Mouse (Mus musculus): ENCODE data around the gene Arsg.

Gene Arsg

DNA sequence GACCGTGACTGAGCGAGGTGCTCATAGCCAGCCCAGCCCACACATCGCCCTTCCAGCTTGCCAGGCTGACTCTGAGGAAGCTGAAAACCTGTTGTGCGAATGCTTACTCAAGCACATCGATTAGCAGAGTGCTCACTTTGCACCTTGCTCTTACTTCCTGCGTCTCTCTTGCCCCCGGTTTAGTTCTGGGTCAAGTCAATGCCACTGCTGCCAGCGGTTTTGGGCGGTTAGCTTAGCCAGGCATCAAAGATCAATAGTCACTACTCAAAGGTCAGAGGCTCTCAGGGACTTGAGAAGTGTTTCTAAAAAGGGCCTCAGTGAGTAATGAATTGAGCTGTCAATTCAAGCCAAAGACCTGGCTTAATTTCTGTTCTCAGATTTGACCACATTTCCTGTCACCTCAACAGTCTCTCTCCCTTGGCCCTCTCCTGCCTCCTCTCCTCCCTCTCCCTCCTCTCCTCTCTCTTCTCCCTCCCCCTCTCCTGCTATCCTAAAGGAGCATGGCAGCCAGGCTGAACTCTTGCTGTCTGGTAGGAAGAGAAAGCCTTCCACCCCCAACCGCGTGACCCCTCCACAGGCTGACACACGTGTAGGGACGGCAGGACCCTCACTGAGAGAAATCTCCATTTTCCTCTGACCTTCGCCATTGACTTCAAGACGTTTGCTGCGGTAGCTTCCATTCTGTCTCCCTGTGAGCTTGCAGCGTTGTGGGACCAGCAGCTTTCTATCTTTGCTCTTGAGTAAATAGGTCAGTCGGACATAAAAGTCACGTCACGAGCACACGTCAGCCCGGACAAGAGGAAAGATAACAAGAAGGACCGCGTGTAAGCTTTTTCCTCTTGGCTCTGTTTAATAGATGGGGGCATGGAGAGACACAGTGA is 22.0 kb downstream of the Arsg start:
- no peak for DNase-seq (ENCODE audit: low read depth, low spot score)

GRCm38 (mm10) chr11:109495771-109496474 is 22.7 kb downstream of the Arsg start:
- DNase-seq (ENCODE audit: low read depth, low spot score) = no peak

- no peak for DNase-seq (ENCODE audit: low read depth, low spot score)
These were observed 23.4 kb downstream of the Arsg start for GRCm38 (mm10) chr11:109496475-109496993.

DNA sequence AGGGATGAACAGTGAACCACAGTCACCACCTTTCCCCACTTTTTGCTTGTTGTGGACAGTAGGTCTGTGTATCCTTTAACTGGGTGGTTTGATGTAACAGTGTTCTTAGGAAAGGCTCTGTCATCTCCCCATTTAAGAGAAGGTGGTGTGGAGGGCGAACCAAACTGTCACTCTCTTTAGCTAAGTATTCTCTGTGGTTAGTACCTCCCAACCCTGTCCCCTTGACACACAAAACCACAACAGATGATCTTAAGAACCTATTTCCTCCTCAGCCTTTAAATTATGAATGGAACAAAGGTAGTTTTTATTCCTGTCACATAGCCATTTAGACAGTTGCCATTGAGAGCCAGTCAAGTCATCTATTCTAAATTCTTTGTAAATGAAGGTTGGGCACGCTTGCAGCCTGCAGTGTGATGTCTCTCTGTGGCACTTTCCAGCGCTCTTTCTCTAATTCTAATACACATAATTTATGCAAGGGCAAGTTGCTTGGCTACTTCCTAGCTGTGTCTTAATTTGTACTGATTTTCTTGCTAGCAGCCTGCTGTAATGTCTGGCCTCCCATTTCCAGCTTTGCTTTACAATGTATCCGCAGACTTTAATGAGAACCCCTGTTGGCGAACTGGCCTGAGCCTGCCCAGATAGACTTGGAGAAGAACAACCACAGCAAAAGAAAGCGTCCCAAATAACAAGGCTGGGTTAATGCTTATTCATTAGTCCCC is 24.0 kb downstream of the Arsg start:
- no peak for DNase-seq (ENCODE audit: low read depth, low spot score)

DNA sequence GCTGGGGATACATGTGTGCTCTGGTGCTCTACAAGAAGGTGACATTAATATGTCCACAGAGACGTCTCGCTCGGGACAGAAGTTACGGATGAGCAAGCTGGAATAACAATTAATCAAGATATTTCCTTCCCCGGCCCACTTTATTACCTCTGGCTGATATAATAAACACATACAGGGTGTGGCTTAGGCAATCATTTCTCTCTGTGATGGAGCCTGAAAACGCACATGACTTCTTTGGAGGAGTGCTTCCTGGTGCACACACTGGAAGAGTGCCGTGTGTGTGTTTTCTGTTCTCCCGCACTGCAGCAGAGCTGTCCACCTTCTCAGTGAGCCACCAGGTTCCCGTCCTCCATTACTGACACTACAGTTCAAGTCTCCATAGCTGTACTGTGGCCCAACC is 24.8 kb downstream of the Arsg start:
- no peak for DNase-seq (ENCODE audit: low read depth, low spot score)

DNA sequence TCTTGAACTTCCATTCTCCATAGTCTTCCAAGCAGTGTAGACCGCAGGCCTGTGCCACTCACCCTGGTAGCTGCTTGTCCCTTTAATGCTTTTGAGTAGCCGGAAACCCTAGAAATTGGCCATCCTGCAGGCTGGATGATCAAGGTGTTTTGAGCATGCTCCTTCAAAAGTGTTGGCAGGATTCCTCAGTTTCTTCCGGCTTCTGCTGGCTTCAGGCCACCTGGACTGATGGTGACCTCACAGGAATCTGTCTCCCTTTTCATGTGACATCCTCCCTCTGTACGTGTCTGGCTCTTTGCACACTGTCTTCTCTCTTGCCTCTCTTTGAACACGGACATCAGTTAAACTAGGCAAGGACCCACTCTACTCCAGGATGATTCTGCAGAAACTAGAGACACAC is 27.0 kb downstream of the Arsg start:
- no peak for DNase-seq (ENCODE audit: low read depth, low spot score)

GRCm38 (mm10) chr11:109504977-109505376 is 31.8 kb downstream of the Arsg start:
- no peak for DNase-seq (ENCODE audit: low read depth, low spot score)

DNA sequence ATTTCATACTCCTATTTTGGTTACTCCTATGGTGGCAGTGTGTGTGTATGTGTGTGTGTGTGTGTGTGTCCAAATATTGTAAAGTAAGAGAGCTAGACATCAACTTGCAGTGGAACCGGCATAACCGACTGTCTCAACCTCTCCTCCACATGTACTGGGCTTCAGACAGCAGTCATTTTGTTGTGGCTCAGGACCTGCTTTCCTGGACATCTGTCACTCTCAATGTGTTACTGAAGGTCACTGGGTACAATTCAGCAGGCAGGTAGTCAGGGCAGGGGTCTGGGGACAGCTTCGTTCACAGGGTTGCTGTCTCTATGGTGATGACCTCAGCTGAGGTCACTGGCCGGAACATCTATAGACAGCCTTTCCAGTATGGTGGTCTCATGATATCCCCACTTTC is 32.6 kb downstream of the Arsg start:
- no peak for DNase-seq (ENCODE audit: low read depth, low spot score)

GRCm38 (mm10) chr11:109507068-109507467 is 33.9 kb downstream of the Arsg start:
- no peak for DNase-seq (ENCODE audit: low read depth, low spot score)

- no peak for DNase-seq (ENCODE audit: low read depth, low spot score)
These were observed 40.0 kb downstream of the Arsg start for GRCm38 (mm10) chr11:109512995-109513675.

DNA sequence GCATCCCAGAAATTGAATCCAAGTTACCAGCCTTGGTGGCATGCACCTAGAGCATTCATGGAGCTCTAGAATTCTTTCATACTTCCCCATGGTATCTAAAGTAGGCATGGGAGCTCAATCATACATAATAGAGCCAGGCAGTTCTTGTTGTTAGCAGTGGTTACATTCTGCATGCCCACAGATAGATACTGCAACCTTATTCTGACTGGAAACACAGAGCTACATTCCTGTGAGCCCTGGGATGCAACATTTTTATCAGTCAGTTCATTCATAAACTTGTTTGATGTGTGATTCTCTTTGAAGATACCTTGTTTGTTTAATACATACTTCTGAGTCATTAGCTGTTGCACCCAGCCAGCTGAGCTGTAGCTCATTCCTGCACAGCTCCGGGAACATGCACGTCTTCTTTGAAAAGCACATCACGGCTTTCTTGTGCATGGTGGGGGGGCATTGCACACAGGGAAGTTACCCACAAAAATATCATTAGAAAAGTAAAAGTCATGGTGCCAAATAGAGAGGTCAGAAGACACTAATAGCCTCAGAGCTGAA is 41.0 kb downstream of the Arsg start:
- no peak for DNase-seq (ENCODE audit: low read depth, low spot score)

- no peak for DNase-seq (ENCODE audit: low read depth, low spot score)
These were observed 44.2 kb downstream of the Arsg start for GRCm38 (mm10) chr11:109517330-109517729.

- no peak for DNase-seq (ENCODE audit: low read depth, low spot score)
These were observed 44.6 kb downstream of the Arsg start for GRCm38 (mm10) chr11:109517816-109518215.

DNA sequence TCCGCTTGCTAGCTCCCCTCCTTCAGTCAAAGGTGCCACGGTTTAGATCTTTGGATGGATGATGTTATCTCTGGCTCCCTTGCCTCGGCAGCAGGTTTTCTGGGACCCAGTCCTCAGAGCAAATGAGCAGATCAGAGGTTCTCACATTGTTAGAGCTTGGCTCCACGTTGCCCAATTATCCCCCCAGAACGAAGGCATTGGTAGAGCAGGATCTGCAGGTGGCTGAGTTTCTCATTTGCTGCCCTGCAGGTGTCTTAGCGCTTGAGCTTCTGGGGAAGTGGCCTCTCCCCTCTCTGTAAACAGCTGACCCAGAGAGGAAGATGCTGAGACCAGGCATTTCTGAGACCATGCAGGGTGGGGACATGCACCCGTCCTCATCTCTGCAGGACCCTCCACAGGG is 47.8 kb downstream of the Arsg start:
- no peak for DNase-seq (ENCODE audit: low read depth, low spot score)

GRCm38 (mm10) chr11:109524869-109525268 is 51.7 kb downstream of the Arsg start:
- no peak for DNase-seq (ENCODE audit: low read depth, low spot score)

DNA sequence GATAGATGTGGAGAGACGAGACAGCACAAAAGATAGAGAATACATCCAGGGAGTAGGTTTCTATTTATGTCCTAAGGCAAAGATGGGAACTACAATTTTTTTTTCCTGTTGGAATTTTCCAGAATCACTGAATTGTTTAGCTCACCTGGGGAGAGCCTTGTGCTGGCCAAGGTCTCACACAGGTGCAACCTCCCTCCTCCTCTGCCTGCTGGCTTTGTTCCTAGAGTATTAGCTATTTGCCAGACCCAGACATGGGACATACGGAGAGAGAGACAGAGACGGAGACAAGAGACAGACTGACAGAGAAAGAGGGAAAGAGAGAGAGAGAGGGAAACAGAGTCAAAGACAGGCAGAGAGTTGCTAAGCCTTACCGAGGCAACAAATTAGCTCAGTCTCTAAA is 52.4 kb downstream of the Arsg start:
- DNase-seq (ENCODE audit: low read depth, low spot score) = no peak

GRCm38 (mm10) chr11:109530030-109530429 is 56.9 kb downstream of the Arsg start:
- no peak for DNase-seq (ENCODE audit: low read depth, low spot score)

DNA sequence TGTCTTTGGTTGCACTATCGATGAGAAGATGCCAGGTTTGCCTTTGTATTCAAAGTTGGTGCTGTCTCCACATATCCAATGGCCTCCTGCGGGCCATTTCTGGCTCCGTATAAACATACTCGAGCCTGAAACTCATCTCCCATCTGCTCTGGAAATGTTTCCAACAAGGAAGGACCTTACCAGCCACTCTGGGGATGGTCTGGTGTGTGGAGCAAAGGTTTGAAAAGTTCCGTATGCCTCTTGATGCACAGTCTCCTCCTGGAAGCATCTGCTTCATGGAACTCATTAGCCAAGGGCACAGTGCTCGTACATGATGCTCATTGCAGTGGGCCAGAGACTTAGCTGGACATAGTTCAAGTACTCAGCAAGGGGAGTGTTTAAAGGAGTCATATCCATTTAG is 62.8 kb downstream of the Arsg start:
- no peak for DNase-seq (ENCODE audit: low read depth, low spot score)

DNA sequence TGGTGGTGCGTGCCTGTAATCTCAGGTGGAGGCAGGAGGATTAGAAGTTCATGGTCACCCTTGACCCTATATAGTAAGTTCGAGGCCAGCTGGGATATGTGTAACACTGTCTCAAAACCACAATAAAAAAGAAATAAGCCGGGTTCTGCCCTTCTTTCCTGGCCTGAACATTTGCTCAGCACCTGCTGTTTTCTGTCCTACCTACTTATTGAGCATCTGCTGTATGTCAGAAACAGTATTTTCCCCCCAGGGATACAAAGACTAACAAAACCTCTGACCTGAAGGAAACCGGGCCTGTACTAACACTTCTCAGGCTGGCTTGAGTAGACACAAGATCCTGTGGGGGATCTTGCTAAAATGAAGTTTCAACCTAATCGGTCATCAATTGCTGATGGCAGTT is 63.8 kb downstream of the Arsg start:
- no peak for DNase-seq (ENCODE audit: low read depth, low spot score)

DNA sequence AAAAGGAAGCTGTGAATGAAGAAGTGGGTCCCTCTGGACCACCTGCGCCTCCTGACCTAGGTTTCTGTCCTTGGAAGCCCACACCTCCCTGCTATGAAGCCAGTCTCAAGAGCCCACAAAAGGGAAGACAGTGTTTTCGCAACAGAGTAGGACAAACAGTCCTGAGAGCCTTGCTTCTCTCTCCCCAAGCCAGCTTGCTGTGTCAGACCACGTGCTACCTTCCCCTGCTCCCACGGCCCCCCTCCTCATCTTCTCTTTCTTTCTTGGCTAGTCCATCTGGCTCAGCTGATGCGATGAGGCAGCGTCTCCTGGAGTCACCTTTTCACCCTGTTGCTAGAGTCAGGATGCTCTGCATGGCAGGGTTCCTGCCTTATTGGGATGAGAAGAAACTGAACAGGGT is 66.1 kb downstream of the Arsg start:
- DNase-seq (ENCODE audit: low read depth, low spot score) = no peak

DNA sequence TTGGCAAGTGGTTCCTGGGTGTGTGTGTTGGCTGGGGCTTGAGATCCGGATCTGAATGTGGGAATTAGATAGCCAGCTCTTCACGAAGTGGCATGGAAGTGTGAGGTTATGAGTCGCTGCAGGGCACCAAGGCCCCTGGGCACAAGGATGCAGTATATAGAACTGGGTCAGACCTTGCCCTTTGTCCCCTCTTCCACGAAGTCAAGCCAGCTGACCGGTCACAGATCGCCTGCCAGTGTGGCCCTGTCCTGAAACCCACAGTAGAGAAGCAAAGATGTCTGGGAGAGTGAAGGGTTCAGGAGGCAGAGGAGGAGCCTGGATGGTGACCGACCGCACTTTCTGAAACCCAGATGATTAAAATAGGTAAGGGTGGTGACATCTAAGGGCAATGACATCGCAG is 70.3 kb downstream of the Arsg start:
- no peak for DNase-seq (ENCODE audit: low read depth, low spot score)
